Mouse (Mus musculus): ENCODE measurements at regions not wholly inside any gene's neighbourhood (a gene's known extent, or its start where the extent isn't known, plus 50 kb on each side); places are given as distances from the start of the nearest gene placed in this dataset.

DNA sequence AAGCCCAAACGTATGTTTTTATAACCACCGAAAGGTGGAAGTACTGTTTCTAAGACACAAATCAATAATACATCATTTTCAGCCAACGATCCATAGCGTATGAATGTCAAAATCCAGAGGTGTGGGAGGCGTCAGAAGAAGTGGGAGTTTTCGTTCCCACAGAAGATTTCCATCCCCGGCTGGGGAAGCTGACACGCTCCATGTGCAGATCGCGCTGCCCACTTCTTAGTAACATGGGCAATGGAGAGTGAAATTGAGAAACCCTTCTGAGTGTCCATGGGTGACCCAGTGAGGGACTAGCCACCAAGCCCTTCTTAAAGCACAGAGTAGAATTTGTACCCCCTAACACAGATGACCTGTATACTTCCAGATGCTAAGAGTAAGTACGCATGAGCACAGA lies 110.1 kb upstream of the Sh3bp4 start:
- no peak for DNase-seq (ENCODE audit: low read depth, low spot score)

GRCm38 (mm10) chr1:88964045-88964747 lies 106.0 kb upstream of the Sh3bp4 start:
- no peak for DNase-seq (ENCODE audit: low read depth, low spot score)

GRCm38 (mm10) chr1:88966416-88966815 lies 103.8 kb upstream of the Sh3bp4 start:
- DNase-seq (ENCODE audit: low read depth, low spot score) = no peak

GRCm38 (mm10) chr1:88968142-88968541 lies 102.1 kb upstream of the Sh3bp4 start:
- DNase-seq (ENCODE audit: low read depth, low spot score) = no peak

GRCm38 (mm10) chr1:88969016-88969415 lies 101.2 kb upstream of the Sh3bp4 start:
- DNase-seq (ENCODE audit: low read depth, low spot score) = no peak

GRCm38 (mm10) chr1:88969630-88970029 lies 100.6 kb upstream of the Sh3bp4 start:
- DNase-seq (ENCODE audit: low read depth, low spot score) = no peak

GRCm38 (mm10) chr1:88976101-88976500 lies 94.1 kb upstream of the Sh3bp4 start:
- DNase-seq (ENCODE audit: low read depth, low spot score) = no peak

- no peak for DNase-seq (ENCODE audit: low read depth, low spot score)
Observed at GRCm38 (mm10) chr1:88988011-88988695, 82.1 kb upstream of the Sh3bp4 start.

GRCm38 (mm10) chr1:88994588-88995331 lies 75.5 kb upstream of the Sh3bp4 start:
- DNase-seq (ENCODE audit: low read depth, low spot score) = no peak

DNA sequence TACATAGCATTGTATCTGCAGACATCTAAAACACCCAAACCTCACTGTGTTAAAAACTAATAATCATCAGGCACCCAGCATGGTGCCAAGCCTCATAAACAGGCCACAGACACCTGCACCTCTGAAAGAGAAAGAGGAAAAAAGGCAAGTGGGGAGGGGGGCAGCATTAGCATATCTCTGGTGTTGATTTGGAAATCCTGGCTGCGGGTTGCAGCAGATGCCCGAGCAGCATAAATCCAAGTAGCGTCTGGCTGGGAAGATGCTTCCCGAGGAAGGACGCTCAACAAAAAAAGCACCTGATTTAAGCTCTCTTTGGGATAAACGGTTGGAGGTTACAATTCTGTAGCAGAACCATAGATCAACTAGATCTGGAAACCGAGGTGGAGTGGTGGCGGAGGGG lies 74.3 kb upstream of the Sh3bp4 start:
- DNase-seq (ENCODE audit: low read depth, low spot score) = no peak

DNA sequence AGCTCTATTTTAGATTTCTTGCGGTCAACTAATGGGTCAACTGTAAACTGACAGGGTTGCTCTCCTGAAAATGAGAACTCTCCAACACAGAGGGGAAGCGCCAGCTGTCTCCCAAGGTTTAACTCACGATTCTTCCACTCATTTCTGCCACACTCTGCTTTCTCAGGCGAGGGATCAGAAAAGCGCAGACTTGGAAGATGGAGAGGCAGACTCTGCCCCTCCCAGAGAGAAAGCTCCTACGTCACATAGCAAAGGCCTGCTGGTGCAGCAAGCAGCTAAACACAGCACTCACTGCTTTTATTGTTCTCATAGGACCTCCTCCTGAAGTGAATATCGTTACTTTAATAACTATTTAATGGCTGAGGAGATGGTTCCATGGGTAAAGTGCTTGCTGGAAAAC lies 73.6 kb upstream of the Sh3bp4 start:
- no peak for DNase-seq (ENCODE audit: low read depth, low spot score)

DNA sequence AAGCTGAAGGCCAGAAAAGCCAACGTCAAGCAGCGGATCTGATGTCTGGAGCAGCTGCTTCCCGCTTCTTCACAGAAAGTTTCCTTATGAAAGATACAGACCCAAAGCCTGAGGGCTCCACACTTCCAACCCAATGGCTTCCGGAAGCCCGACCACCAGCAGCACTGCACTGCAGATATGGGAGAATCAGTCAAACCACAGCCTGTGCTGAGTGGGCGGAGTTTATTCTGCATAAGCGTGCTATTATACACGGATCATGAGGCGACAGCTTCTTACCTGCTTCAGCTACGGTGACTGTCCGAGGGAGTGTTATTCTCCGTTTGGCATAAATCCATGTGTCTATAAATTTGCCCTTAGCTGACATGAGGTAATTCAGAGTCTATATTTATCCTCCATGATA lies 72.4 kb upstream of the Sh3bp4 start:
- no peak for DNase-seq (ENCODE audit: low read depth, low spot score)

DNA sequence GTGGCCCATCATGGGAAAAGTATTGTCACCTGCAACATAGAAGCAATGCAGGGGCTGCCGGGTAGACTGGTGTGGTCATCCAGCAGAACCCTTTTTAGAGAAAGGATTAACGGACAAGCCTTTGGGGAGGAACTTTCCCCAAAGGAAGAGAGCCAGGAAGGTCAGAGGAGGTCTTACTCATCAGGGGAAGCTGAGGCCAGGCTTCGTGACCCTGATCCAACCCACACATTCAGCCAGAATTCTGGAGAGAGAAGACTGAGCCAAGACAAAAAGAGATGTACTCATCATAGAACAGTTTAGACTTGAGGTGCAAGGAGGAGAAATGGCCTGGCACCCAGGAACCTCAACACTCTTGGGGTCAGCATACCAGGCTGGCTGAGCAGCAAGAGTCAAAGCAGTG lies 67.9 kb upstream of the Sh3bp4 start:
- DNase-seq (ENCODE audit: low read depth, low spot score) = no peak

- no peak for DNase-seq (ENCODE audit: low read depth, low spot score)
Observed at GRCm38 (mm10) chr1:89003752-89004151, 66.5 kb upstream of the Sh3bp4 start.

DNA sequence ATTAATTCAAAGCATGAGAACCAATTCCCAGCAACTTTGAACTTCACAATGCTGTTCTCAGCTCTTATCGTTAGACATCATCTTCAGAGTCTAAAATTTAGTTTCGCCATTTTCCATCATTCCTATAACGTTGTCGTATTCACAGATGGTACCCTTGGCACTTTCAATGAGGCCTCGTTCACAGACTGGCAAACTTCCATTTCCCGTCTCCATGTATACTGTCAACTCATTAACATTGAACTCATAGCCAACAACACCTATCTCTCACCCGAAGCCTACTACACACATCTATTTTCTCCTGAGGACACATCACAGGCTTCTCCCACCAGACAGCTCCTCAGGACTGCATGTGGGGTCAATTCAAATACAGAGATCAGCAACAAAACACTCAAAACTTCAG lies 62.7 kb upstream of the Sh3bp4 start:
- no peak for DNase-seq (ENCODE audit: low read depth, low spot score)

DNA sequence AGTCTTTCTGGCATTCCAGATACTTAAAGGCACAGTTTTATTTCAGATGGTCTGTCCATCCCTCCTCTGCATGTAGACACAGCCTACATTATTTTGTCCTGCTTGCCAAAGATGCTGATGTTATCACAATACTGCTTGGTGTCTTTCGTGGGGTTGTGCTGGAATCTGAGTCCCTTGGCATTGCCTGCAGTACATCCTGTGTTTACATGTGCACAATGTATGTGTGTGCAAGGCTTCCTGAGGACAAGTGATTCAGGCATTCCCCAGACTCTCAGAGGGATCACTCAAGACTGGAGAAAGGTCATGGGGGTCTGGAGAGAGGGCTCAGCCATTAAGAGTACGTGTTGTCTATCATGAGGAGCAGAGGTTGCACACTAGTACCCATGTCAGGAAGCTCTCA lies 60.0 kb upstream of the Sh3bp4 start:
- DNase-seq (ENCODE audit: low read depth, low spot score) = no peak

DNA sequence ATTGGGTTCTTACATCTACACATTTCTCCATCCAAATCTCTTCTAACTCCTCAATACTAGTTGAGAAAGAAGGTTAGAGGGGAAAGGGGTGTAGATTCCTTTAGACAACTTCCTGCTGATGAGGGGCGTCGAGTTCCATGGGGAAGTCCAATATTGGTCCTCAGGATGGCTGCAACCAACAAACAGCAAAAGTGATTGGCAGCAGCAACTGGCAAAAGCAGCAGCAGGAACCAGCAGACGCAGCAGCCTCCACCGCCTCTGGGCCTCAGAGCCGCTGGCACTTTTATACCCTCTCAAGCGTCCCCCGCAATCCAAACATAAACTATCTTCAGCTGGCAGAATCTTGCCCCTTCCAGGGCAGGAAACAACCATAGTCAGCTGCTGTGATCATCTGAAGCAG lies 58.8 kb upstream of the Sh3bp4 start:
- no peak for DNase-seq (ENCODE audit: low read depth, low spot score)

- DNase-seq (ENCODE audit: low read depth, low spot score) = no peak
Observed at GRCm38 (mm10) chr1:89015385-89015784, 54.8 kb upstream of the Sh3bp4 start.

DNA sequence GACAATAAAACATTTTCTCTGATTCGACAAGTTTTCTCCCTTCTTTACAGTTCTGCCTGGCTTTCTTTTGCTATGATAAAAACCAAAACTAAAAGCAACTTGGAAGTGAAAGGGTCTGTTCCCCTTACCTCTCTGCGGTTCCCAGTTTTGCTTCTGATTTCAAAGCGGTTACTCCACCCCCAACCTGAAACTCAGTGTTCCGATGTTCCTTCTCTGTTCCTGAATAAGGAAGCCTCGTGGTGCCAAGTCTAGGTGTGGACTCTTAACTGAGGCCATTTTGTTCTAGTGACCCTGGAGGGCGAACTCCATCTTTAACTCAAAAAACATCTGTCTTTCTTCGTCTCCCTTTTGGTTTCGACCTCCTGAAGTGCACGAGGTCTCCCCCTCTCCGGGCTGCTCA lies 54.4 kb upstream of the Sh3bp4 start:
- no peak for DNase-seq (ENCODE audit: low read depth, low spot score)

GRCm38 (mm10) chr1:89019778-89020373 lies 50.3 kb upstream of the Sh3bp4 start:
- DNase-seq (ENCODE audit: low read depth, low spot score) = no peak
